In the genomic region with DNA sequence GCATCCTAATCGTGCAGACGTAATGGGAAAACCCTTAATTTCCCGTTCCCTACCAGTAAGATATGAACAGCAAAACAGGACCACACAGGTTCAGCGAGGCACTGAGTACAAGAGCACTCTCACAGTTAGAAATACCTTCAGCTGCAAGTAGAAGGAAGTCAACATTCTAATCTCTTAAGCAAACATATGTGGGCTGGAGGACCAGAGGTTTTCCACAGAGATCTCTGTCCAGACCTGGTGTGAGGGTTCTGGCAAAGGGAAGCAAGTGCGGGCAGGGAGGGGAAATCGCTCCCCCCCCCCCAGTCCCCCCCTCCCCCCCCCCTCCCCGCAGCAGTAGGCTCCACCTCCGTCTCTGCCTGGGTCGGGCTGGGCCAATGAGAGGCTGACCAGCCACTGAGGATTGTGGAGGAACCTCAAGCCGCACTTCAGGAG, we compare ENCODE assay signal across 12 mouse cellular contexts.
DNase-seq lines count a peak whose midpoint lies in the region; ATAC-seq and TF ChIP-seq lines count a peak whose summit lies in the region.
"Had no signal": no experiment of that assay in that cellular context is flagged by ENCODE, and none has a peak within 500 bp of the region (broad histone marks: within the 10 kb centered on the region; RNA-seq: fewer than 3 reads in every experiment).

No protein-coding gene starts in this region.

- DNase-seq in midbrain, embryonic 11.5 days (ENCODE audit: low spot score, missing footprints): no peak
- DNase-seq in midbrain, postnatal 0 days (ENCODE audit: low spot score): no peak
- no peak for DNase-seq in liver, embryonic 11.5 days (ENCODE audit: low spot score)
- DNase-seq in lung, postnatal 10 days: peak; percentile 35
- DNase-seq in hindbrain, embryonic 10.5 days (ENCODE audit: low spot score): no peak
- no peak for DNase-seq in layer of hippocampus, adult 18-20 months (ENCODE audit: low spot score in 2 of 2)
- DNase-seq in kidney, adult 2 months: no peak
- DNase-seq: cerebellum, adult 8-10 months; thymus, postnatal 25 days had no signal

- no peaks in the 10 kb centered on the region for H3K27me3 ChIP-seq in midbrain, embryonic 11.5 days (ENCODE audit: control insufficient read depth, insufficient read depth, low read length)
- no peaks in the 10 kb centered on the region for H3K27me3 ChIP-seq in midbrain, postnatal 0 days (ENCODE audit: insufficient read depth, low read length)
- no peaks in the 10 kb centered on the region for H3K27me3 ChIP-seq in liver, embryonic 11.5 days (replicated peaks; ENCODE audit: control insufficient read depth, insufficient read depth, low read length)
- no peaks in the 10 kb centered on the region for H3K27me3 ChIP-seq in hindbrain, embryonic 10.5 days (ENCODE audit: insufficient read depth, poor library complexity, severe bottlenecking)
- no peaks in the 10 kb centered on the region for H3K27me3 ChIP-seq in kidney, adult 2 months (replicated peaks; ENCODE audit: control insufficient read depth, insufficient read depth, low read length)
- H3K27me3 ChIP-seq: embryonic facial prominence, embryonic 15.5 days; megakaryocyte, embryonic 14.5 days had no signal

- no peak for TF ChIP-seq CTCF in midbrain, postnatal 0 days (IDR thresholded peaks at IDR 0.05)
- TF ChIP-seq CTCF in kidney, adult 2 months (conservative IDR thresholded peaks at IDR 0.05; ENCODE audit: insufficient read depth, insufficient read length, low read depth, low read length): no peak

- no peak overlapping the region for H3K9ac ChIP-seq in midbrain, embryonic 11.5 days (ENCODE audit: low read length)
- H3K9ac ChIP-seq in midbrain, postnatal 0 days (replicated peaks; ENCODE audit: low read length, poor library complexity, severe bottlenecking): no peak overlapping the region
- no peak overlapping the region for H3K9ac ChIP-seq in liver, embryonic 11.5 days (ENCODE audit: low read depth, low read length)
- H3K9ac ChIP-seq: embryonic facial prominence, embryonic 15.5 days had no signal

- ATAC-seq in midbrain, embryonic 11.5 days (ENCODE audit: low FRiP score): peak; percentile 38; the same call in 1 of the 2 replicates
- no peak for ATAC-seq in midbrain, postnatal 0 days (ENCODE audit: low FRiP score)
- peak; percentile 36; the same call in 1 of the 2 replicates for ATAC-seq in liver, embryonic 11.5 days (replicated peaks; ENCODE audit: low FRiP score)

- H3K4me2 ChIP-seq in midbrain, embryonic 11.5 days: no peak overlapping the region
- no peak overlapping the region for H3K4me2 ChIP-seq in midbrain, postnatal 0 days (ENCODE audit: low read depth, low read length, poor library complexity, severe bottlenecking)
- H3K4me2 ChIP-seq in liver, embryonic 11.5 days: peak overlapping the region; percentile 7; the same call in 1 of the 2 replicates
- H3K4me2 ChIP-seq: embryonic facial prominence, embryonic 15.5 days had no signal

- no peak for TF ChIP-seq POLR2A in kidney, adult 2 months (IDR thresholded peaks at IDR 0.05; ENCODE audit: low read depth, low read length)

- H3K4me3 ChIP-seq in midbrain, embryonic 11.5 days (ENCODE audit: low read depth, low read length): no peak overlapping the region
- H3K4me3 ChIP-seq in midbrain, postnatal 0 days (ENCODE audit: low read depth, low read length): no peak overlapping the region
- no peak overlapping the region for H3K4me3 ChIP-seq in liver, embryonic 11.5 days (ENCODE audit: low read depth, low read length)
- no peak overlapping the region for H3K4me3 ChIP-seq in hindbrain, embryonic 10.5 days
- H3K4me3 ChIP-seq in kidney, adult 2 months (ENCODE audit: insufficient read depth, low read depth, low read length): no peak overlapping the region
- H3K4me3 ChIP-seq: embryonic facial prominence, embryonic 15.5 days; megakaryocyte, embryonic 14.5 days; myocyte had no signal

- no peaks in the 10 kb centered on the region for H3K36me3 ChIP-seq in midbrain, embryonic 11.5 days (ENCODE audit: control insufficient read depth, insufficient read depth, low read length)
- H3K36me3 ChIP-seq in midbrain, postnatal 0 days (ENCODE audit: insufficient read depth, low read length): no peaks in the 10 kb centered on the region
- no peaks in the 10 kb centered on the region for H3K36me3 ChIP-seq in liver, embryonic 11.5 days (ENCODE audit: control insufficient read depth, insufficient read depth, low read length)
- no peaks in the 10 kb centered on the region for H3K36me3 ChIP-seq in hindbrain, embryonic 10.5 days
- no peaks in the 10 kb centered on the region for H3K36me3 ChIP-seq in kidney, adult 2 months (ENCODE audit: control insufficient read depth, insufficient read depth, low read length)
- H3K36me3 ChIP-seq: embryonic facial prominence, embryonic 15.5 days had no signal

- H3K4me1 ChIP-seq in midbrain, embryonic 11.5 days (ENCODE audit: control insufficient read depth, insufficient read depth, low read length): no peaks in the 10 kb centered on the region
- no peaks in the 10 kb centered on the region for H3K4me1 ChIP-seq in midbrain, postnatal 0 days (ENCODE audit: insufficient read depth, low read length)
- no peaks in the 10 kb centered on the region for H3K4me1 ChIP-seq in liver, embryonic 11.5 days (replicated peaks; ENCODE audit: control insufficient read depth, insufficient read depth, low read length)
- H3K4me1 ChIP-seq in hindbrain, embryonic 10.5 days (replicated peaks): 0 out of 2 replicates have a peak, but pooled peaks cover 2% of the 10 kb centered on the region
- no peaks in the 10 kb centered on the region for H3K4me1 ChIP-seq in kidney, adult 2 months (ENCODE audit: control insufficient read depth, insufficient read depth, low read length)
- H3K4me1 ChIP-seq: embryonic facial prominence, embryonic 15.5 days; megakaryocyte, embryonic 14.5 days had no signal

- 52% methylated on average over 9 of the region's 10 CpGs for WGBS in midbrain, embryonic 11.5 days
- 69% methylated on average over 7 of the region's 10 CpGs for WGBS in midbrain, postnatal 0 days
- 32% methylated on average over 7 of the region's 10 CpGs for WGBS in liver, embryonic 11.5 days
- 54% methylated on average over 9 of the region's 10 CpGs for WGBS in hindbrain, embryonic 10.5 days
- 57% methylated on average over 9 of the region's 10 CpGs for WGBS in kidney, adult 2 months

- no peaks in the 10 kb centered on the region for H3K9me3 ChIP-seq in midbrain, embryonic 11.5 days (ENCODE audit: control insufficient read depth, low read length)
- H3K9me3 ChIP-seq in midbrain, postnatal 0 days (ENCODE audit: low read length): no peaks in the 10 kb centered on the region
- H3K9me3 ChIP-seq in liver, embryonic 11.5 days (ENCODE audit: control insufficient read depth, low read length): no peaks in the 10 kb centered on the region
- H3K9me3 ChIP-seq in hindbrain, embryonic 10.5 days: no peaks in the 10 kb centered on the region
- H3K9me3 ChIP-seq: embryonic facial prominence, embryonic 15.5 days had no signal

- no peak overlapping the region for H3K27ac ChIP-seq in midbrain, embryonic 11.5 days (ENCODE audit: low read depth, low read length)
- H3K27ac ChIP-seq in midbrain, postnatal 0 days (ENCODE audit: low read depth, low read length): no peak overlapping the region
- no peak overlapping the region for H3K27ac ChIP-seq in liver, embryonic 11.5 days (ENCODE audit: low read depth, low read length)
- H3K27ac ChIP-seq in hindbrain, embryonic 10.5 days: no peak overlapping the region
- H3K27ac ChIP-seq in kidney, adult 2 months (ENCODE audit: insufficient read depth, low read depth, low read length): no peak overlapping the region
- H3K27ac ChIP-seq: embryonic facial prominence, embryonic 15.5 days had no signal
